Mouse (Mus musculus): ENCODE results near the gene C2cd2l. TPM values are rescaled to one million over a fixed set of nuclear protein-coding genes. Genes with fewer than 3 reads are reported as not detected.
"Not testable (repeated sequence)": the region's sequence is repeated elsewhere in the genome, so short reads cannot be mapped to it uniquely, and the experiment has no call there.

C2cd2l gene
- total RNA-seq, 2 experiments from 2014 or later = 196 to 200 TPM

- no peak for DNase-seq (ENCODE audit: extremely low spot score in 1 of 2, low spot score in 1 of 2)
These were observed 16.9 kb upstream of the C2cd2l start for GRCm38 (mm10) chr9:44336964-44337363.

GRCm38 (mm10) chr9:44336513-44336912 lies 16.4 kb upstream of the C2cd2l start:
- not testable (repeated sequence) for DNase-seq (ENCODE audit: extremely low spot score in 1 of 2, low spot score in 1 of 2)

- no peak for DNase-seq (ENCODE audit: extremely low spot score in 1 of 2, low spot score in 1 of 2)
These were observed 16.0 kb upstream of the C2cd2l start for GRCm38 (mm10) chr9:44336093-44336406.

GRCm38 (mm10) chr9:44335331-44336092 lies 15.4 kb upstream of the C2cd2l start:
- peak in 1 of 2 experiments; percentile 40 for DNase-seq (ENCODE audit: extremely low spot score in 1 of 2, low spot score in 1 of 2)

GRCm38 (mm10) chr9:44334396-44335330 lies 14.6 kb upstream of the C2cd2l start, which contains the start of gene H2afx:
Gene H2afx, plus strand, starts transcription at chr9:44334694.
- peak; percentile 94 to 95 for DNase-seq (ENCODE audit: extremely low spot score in 1 of 2, low spot score in 1 of 2)

- no peak for DNase-seq (ENCODE audit: extremely low spot score in 1 of 2, low spot score in 1 of 2)
These were observed 13.0 kb upstream of the C2cd2l start for GRCm38 (mm10) chr9:44332918-44333638.

GRCm38 (mm10) chr9:44330736-44331135 lies 10.7 kb upstream of the C2cd2l start:
- no peak for DNase-seq (ENCODE audit: extremely low spot score in 1 of 2, low spot score in 1 of 2)

- no peak for DNase-seq (ENCODE audit: extremely low spot score in 1 of 2, low spot score in 1 of 2)
These were observed 7.8 kb upstream of the C2cd2l start for GRCm38 (mm10) chr9:44327926-44328325.

- no peak for DNase-seq (ENCODE audit: extremely low spot score in 1 of 2, low spot score in 1 of 2)
These were observed 7.1 kb upstream of the C2cd2l start for GRCm38 (mm10) chr9:44327064-44327711.

- peak; percentile 59 to 60 for DNase-seq (ENCODE audit: extremely low spot score in 1 of 2, low spot score in 1 of 2)
These were observed 6.4 kb upstream of the C2cd2l start for GRCm38 (mm10) chr9:44326371-44327063.

GRCm38 (mm10) chr9:44325768-44326370 lies 5.8 kb upstream of the C2cd2l start, which contains the start of gene Dpagt1:
Gene Dpagt1, plus strand, starts transcription at chr9:44326019.
- DNase-seq (ENCODE audit: extremely low spot score in 1 of 2, low spot score in 1 of 2) = no peak

GRCm38 (mm10) chr9:44325032-44325767 lies 5.1 kb upstream of the C2cd2l start:
- DNase-seq (ENCODE audit: extremely low spot score in 1 of 2, low spot score in 1 of 2) = not testable (repeated sequence)

GRCm38 (mm10) chr9:44324147-44324546 lies 4.1 kb upstream of the C2cd2l start:
- DNase-seq (ENCODE audit: extremely low spot score in 1 of 2, low spot score in 1 of 2) = no peak

GRCm38 (mm10) chr9:44323656-44324055 lies 3.6 kb upstream of the C2cd2l start:
- not testable (repeated sequence) for DNase-seq (ENCODE audit: extremely low spot score in 1 of 2, low spot score in 1 of 2)

- DNase-seq (ENCODE audit: extremely low spot score in 1 of 2, low spot score in 1 of 2) = no peak
These were observed 681 bp upstream of the C2cd2l start for GRCm38 (mm10) chr9:44320799-44321133.

GRCm38 (mm10) chr9:44319105-44319886 lies 789 bp downstream of the C2cd2l start:
- no peak for DNase-seq (ENCODE audit: extremely low spot score in 1 of 2, low spot score in 1 of 2)

GRCm38 (mm10) chr9:44318826-44319095 lies 1.3 kb downstream of the C2cd2l start:
- no peak for DNase-seq (ENCODE audit: extremely low spot score in 1 of 2, low spot score in 1 of 2)
